Mouse (Mus musculus) adrenal gland (tissue): ENCODE data around the gene Snx14.

Source experiments
- intact Hi-C: fragments of 180-260 bp; cut with DNase I; formaldehyde crosslinking; loops from one replicate; pipeline ENCODE4 v1.15.1; 2025

The Snx14 gene

DNA sequence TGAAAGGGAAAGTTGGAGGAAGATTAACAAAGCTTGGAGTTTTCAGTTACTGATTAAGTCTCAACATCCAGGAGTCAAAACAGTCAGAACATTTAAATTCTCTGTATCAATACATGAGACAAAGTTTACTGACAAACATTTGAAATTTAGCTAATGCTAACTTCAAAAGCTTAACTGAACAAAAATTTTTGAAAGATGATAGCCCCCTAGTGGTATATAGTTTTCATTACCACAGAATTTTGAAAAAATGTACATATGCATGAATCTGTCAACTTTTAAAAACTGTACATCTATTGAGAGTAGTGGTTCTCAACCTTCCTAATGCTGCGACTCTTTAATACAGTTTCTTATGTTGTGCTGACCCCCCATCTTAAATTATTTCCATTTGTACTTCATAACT lies 40.3 kb downstream of the Snx14 start:
- intact Hi-C loops = no loop called here

DNA sequence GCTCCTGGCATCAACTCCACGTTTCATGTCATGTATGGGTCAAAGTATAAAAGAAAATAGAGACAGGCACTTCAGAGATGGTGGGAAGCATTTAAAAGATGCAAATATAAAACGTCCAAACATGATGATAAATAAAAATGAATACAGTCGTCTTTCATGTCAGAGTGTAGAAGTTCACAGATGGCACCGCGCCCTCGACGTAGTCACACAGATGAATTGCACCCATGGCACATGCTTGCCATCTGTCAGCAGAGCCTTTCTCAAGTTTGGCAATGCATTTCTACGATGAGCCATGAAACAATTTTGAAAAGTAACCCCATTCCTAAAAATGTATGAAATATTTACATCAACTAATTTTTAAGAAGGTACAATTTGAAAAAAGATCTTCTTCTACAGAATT lies 43.9 kb downstream of the Snx14 start:
- intact Hi-C loops = no loop called here

DNA sequence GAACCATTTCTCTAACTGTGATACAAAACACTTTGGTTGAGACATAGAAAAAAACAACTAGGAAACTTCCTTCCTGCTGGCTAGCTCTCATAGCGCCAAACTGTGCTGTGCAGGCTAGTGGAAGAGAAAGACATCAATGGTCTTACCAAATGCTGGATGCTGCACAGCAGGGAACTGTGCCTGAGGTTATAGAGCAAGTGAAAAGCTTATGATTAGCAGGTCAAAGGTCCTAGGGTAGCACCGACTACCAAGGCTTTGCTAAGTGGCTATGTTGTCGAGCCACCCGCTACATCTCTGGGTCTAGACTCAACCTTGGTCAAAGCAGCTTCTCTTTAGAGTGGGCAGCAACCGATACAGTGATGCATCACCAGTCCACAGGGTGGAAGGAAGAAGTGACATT lies 49.9 kb downstream of the Snx14 start:
- intact Hi-C loops = loop anchor here (5.0 kb wide), 1 partner anchor 73 kb away; no protein-coding TSS in a partner anchor

GRCm38 (mm10) chr9:88380542-88380941 lies 58.2 kb downstream of the Snx14 start:
- intact Hi-C loops = no loop called here

DNA sequence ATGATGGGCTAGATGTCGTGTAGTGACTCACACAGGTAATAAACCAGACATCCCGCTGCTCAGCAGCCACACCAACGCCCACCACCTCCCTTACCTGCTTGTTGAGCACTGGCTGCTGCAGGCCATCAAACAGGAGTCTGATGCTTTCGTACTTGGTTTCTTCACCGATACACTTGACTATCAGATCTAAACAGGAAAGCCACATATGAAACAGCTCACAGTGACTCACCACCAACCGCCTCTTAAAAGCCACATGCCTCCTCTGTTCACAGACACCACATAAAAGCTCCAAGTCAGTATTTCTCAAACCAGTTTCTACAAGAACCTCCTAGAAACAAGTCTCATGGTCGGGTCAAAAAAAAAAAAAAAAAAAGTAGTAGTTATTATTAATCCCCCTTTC lies 58.7 kb downstream of the Snx14 start:
- intact Hi-C loops = no loop called here

DNA sequence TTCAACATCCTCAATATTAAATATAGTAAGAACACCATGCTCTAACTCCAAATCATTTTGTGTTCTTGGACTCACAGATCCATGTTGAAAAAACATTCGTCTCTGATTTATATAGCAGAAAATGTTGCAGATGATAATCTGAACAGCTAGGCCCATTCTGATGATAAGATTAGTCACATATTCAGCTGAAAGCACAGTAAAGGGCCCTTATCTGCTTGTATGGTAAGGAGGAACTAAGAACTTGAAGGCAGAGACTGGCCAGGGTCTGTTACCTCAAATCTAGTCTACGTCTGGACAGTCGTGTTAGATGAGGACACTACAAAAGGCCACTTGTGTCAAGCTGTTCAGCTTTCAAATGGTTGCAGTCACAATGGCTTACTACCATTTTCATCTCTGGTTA lies 59.7 kb downstream of the Snx14 start:
- intact Hi-C loops = no loop called here

- intact Hi-C loops = no loop called here
Observed at GRCm38 (mm10) chr9:88377483-88377882, 61.3 kb downstream of the Snx14 start.

- intact Hi-C loops = no loop called here
Observed at GRCm38 (mm10) chr9:88373001-88373400, 65.8 kb downstream of the Snx14 start.

DNA sequence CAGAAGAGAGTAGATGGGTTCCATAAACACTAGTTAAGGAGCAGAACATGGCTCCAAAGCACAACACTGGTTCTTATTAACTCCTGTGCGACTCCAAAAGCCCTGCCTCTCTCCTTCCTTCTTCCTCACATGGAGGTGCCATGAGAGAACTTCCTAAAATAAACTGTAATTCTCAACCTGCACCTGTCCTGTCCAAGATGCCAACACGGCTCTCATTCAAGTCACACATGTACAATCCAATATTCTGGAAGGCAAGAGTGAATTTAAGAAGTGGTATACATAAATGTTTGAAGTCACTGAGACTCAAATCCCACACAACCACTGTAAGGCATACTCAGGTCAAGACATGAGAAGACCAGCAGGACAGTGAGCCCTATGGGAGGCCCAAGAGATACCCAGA lies 67.6 kb downstream of the Snx14 start:
- intact Hi-C loops = no loop called here

DNA sequence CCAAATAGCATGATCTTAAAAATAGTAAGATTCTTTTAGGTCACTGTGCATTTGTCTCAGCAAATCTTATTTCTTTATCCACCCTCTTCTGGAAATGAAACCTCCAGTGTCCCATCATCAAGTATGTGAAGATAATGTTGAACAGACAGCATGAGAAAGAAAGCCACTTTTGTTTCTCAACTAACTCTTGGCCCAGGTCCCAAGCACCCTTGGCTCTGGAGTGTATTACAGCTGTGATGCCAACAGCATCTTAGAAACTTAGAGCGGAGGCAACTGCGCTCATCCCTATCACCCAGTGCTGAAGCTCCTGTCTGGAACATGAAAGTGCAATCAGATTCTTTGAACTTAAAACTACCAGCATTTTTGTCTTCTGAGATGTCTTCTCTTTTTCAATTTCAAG lies 69.1 kb downstream of the Snx14 start:
- intact Hi-C loops = no loop called here

- intact Hi-C loops = no loop called here
Observed at GRCm38 (mm10) chr9:88368476-88368875, 70.3 kb downstream of the Snx14 start.

DNA sequence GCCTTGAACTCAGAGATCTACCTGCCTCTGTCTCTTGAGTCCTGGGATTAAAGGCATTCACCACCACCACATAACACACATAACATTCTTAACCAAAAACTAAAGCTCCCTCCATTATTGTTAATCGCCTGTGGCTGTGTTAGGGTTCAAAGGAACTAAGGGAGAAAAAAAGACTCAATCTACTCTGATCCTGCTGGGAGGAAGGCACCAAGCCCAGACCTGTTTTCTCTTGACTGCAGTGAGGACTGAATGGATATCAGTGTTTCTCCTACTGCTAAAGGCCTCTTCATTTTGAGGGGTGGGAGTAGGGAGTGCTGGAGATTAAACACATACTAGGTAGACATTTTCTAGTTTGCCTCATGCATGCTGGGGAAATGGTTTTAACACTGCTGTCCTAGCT lies 71.0 kb downstream of the Snx14 start:
- intact Hi-C loops = no loop called here

GRCm38 (mm10) chr9:88367322-88367721 lies 71.4 kb downstream of the Snx14 start:
- intact Hi-C loops = no loop called here

DNA sequence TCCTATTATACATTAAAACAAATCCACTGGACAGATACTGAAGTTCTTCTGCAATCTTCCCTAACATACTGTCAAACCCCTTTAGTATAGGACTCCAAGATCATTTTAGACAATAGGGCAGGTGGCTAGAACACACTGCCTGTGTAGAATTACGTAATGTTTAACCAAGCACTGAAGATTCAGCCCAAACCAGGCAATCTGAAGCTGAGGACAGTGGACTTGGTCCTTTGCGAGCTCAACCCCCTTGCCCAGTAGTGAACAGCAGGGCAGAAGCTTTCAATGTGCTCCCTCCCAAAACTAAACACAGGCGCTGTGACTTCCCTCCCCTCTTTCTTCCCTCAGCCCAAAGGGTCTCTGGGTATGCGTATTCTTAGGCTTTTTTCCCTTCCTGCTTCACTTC lies 71.9 kb downstream of the Snx14 start:
- intact Hi-C loops = no loop called here

- intact Hi-C loops = no loop called here
Observed at GRCm38 (mm10) chr9:88366308-88366707, 72.5 kb downstream of the Snx14 start.

DNA sequence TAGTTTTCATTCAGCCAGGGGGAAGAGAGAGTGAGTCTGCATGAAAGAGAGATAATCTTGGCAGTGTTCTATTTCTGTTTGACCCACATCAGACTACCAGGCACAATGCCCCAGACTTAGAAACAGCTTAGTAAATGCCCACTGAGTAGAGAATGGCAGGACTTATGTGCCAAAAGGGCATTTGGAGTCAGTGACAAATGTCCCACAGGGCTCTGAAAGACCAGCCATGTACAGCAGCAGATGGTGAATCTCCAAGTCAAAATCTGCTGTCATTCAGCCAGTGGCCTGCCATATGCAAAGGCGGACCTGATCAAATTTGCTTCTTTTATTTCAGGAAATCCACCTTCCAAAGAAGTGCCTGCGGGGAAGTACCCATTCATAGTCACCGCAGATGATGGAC lies 75.7 kb downstream of the Snx14 start:
- intact Hi-C loops = loop anchor here (5.0 kb wide), 1 partner anchor 121 kb away; no protein-coding TSS in a partner anchor

DNA sequence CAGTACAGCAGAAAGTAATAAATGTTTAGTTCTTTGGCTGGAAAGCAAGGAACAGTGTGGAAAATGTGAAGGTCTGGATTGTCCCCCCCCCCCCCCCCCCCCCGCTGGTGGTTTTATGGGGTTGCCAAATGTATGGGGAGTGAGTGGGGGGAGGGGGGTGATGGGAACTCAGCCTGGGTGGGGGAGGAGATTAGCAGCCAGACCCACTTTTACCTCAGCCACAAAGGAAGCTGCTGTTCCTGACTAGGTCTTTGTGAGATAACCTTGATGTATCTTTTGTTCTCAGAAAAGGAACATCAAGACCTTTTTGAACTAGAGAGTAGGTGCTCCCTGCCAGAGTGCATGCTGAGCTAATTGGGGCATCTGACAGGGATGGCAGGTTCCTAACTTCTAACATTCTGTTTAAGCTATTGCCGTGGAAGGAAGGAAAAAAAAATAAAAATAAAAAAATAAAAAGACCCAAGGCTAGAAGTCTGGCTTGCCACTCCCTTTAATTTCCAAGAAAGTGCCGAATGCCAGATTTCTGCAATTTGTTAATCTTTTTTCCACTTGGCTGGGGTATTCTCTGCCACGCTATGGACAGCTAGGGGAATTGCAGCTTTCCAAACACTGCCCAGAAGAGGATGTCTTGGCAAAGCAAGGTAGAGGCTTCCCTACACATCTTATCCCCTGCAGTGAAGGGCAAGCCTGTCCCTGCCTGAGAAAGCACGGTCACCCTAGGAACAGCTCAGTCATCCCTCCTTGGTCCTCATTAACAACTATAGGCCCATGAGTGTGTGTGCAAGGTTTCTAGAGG lies 76.5 kb downstream of the Snx14 start:
- intact Hi-C loops = loop anchor here (5.0 kb wide), 1 partner anchor 120 kb away; no protein-coding TSS in a partner anchor

DNA sequence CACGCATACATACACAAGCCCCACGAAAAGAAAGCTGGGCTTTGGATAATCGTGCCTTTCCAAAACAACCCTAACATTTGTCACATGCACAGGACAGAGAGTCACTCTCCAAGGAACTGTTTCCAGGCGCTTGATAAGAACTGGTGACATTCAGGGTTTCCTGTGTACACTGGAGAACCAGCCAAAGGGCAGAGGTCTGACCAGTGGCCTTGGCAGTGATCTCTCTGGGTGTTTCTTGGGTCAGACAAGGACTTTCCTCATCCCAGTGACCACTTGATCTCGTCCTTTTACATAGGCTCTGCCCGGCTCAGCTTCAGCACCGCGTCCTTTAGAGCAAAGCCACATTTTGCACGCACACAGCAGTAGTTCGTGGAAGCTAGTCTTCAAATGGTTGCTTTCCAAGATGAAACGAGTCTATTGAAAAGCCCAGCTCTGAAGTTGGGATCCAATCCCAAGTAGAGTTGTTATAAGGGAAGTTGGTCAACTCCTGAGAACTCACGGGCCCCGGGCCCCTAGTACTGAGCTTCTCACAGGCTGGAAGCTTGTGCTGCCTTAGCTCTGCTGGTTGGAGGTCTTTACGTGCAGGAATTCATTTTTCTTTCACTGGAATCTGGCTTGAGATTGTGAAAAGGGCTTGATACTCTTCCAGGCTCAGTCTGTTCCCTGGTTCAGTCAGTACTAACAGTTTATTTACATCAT lies 77.4 kb downstream of the Snx14 start:
- intact Hi-C loops = loop anchor here (5.0 kb wide), 1 partner anchor 119 kb away; no protein-coding TSS in a partner anchor

GRCm38 (mm10) chr9:88359140-88359539 lies 79.6 kb downstream of the Snx14 start:
- intact Hi-C loops = no loop called here

- intact Hi-C loops = no loop called here
Observed at GRCm38 (mm10) chr9:88357173-88357572, 81.6 kb downstream of the Snx14 start.

- intact Hi-C loops = no loop called here
Observed at GRCm38 (mm10) chr9:88353459-88353858, 85.3 kb downstream of the Snx14 start.

DNA sequence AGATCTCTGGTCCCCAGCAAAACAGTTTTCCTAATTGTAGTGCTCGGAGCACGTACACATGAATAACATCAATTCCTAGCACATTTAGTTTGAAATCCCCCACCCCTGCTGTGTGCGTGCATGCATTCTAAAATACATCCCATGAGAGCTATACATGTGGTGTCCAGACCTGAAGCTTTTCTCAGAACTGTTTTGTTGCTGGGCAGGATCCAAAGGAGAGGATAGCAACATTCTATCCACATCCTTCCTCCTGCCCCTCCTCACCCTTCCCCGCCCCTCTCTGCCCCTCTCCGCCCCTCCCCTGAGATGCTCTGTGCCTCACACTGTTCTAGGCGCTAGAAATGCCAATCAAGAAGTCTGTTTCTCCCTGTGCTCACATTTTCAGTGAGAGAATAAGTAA lies 86.0 kb downstream of the Snx14 start:
- intact Hi-C loops = no loop called here

GRCm38 (mm10) chr9:88351163-88351562 lies 87.6 kb downstream of the Snx14 start:
- intact Hi-C loops = no loop called here
